Mouse (Mus musculus) myocyte (in vitro differentiated cells): ENCODE measurements at regions not wholly inside any gene's neighbourhood (a gene's known extent, or its start where the extent isn't known, plus 50 kb on each side); places are given as distances from the start of the nearest gene placed in this dataset.

Experiments
- H3K27me3 ChIP-seq: one replicate; pipeline ENCODE4 v1.6.1; 2011; ENCODE audit not compliant: control insufficient read depth, insufficient read depth, insufficient read length
- H3K36me3 ChIP-seq: one replicate; pipeline ENCODE4 v1.6.1; 2011; ENCODE audit not compliant: control insufficient read depth, insufficient read depth
- H3K4me2 ChIP-seq: one replicate; pipeline ENCODE4 v1.6.1; 2011; ENCODE audit warnings: low read depth, control low read depth
- H3K4me3 ChIP-seq: one replicate; pipeline ENCODE4 v1.5.1; 2011; ENCODE audit warnings: mild to moderate bottlenecking, control low read depth, moderate library complexity
- H3K79me2 ChIP-seq: one replicate; pipeline ENCODE4 v1.6.1; 2011; ENCODE audit not compliant: control insufficient read depth, insufficient read depth
- H3ac ChIP-seq: one replicate; pipeline ENCODE4 v1.6.1; 2011; ENCODE audit not compliant: control insufficient read depth, insufficient read length
- CEBPB ChIP-seq: IDR thresholded peaks from 2 replicates; pipeline ENCODE4 v1.6.1; 2011; ENCODE audit warnings: mild to moderate bottlenecking, moderate library complexity; ENCODE audit not compliant: poor library complexity, insufficient read depth, severe bottlenecking
- E2F4 ChIP-seq: IDR thresholded peaks from one replicate; pipeline ENCODE4 v1.6.1; 2011; ENCODE audit warnings: mild to moderate bottlenecking, control low read depth, moderate library complexity; ENCODE audit not compliant: insufficient read depth
- MAX ChIP-seq: IDR thresholded peaks from one replicate; pipeline ENCODE4 v1.6.1; 2011; ENCODE audit warnings: low read depth, mild to moderate bottlenecking, control low read depth
- MYOD1 ChIP-seq, 3 experiments: IDR thresholded peaks; one replicate each; pipeline ENCODE4 v1.6.1; 2011; ENCODE audit warnings: control low read depth in 2 of 3, low read depth in 2 of 3, mild to moderate bottlenecking in 2 of 3, moderate library complexity in 1 of 3; ENCODE audit not compliant: insufficient read length in 2 of 3, control insufficient read depth in 1 of 3
- MYOG ChIP-seq, 3 experiments: IDR thresholded peaks; one replicate each; pipeline ENCODE4 v1.6.1; 2011; ENCODE audit warnings: control low read depth in 2 of 3, low read depth in 2 of 3, mild to moderate bottlenecking in 2 of 3; ENCODE audit not compliant: insufficient read length in 2 of 3, control insufficient read depth in 1 of 3, insufficient read depth in 1 of 3
- POLR2A ChIP-seq: IDR thresholded peaks from one replicate; pipeline ENCODE4 v1.6.1; 2011; ENCODE audit warnings: low read depth, mild to moderate bottlenecking, control low read depth, moderate library complexity; ENCODE audit not compliant: insufficient read length
- POLR2AphosphoS2 ChIP-seq: IDR thresholded peaks from one replicate; pipeline ENCODE4 v1.6.1; 2011; ENCODE audit warnings: low read depth, control low read depth; ENCODE audit not compliant: insufficient read length
- REST ChIP-seq: IDR thresholded peaks from one replicate; pipeline ENCODE4 v1.6.1; 2011; ENCODE audit warnings: mild to moderate bottlenecking, control low read depth, moderate library complexity; ENCODE audit not compliant: insufficient read depth, insufficient read length
- SRF ChIP-seq: IDR thresholded peaks from one replicate; pipeline ENCODE4 v1.6.1; 2011; ENCODE audit warnings: low read depth; ENCODE audit not compliant: control insufficient read depth, insufficient read length
- TCF12 ChIP-seq: IDR thresholded peaks from one replicate; pipeline ENCODE4 v1.6.1; 2011; ENCODE audit warnings: mild to moderate bottlenecking, control low read depth; ENCODE audit not compliant: poor library complexity, insufficient read depth, severe bottlenecking
- TCF3 ChIP-seq: IDR thresholded peaks from one replicate; pipeline ENCODE4 v1.6.1; 2011; ENCODE audit warnings: low read depth, control low read depth; ENCODE audit not compliant: insufficient read length
- USF1 ChIP-seq: IDR thresholded peaks from one replicate; pipeline ENCODE4 v1.6.1; 2011; ENCODE audit warnings: low read depth, mild to moderate bottlenecking, control low read depth, moderate library complexity

- no peak overlapping the region for H3K4me3 ChIP-seq
- no peaks in the 10 kb centered on the region for H3K79me2 ChIP-seq
- H3K36me3 ChIP-seq: no peaks in the 10 kb centered on the region
- no peaks in the 10 kb centered on the region for H3K27me3 ChIP-seq
- no peak overlapping the region for H3K4me2 ChIP-seq
- H3ac ChIP-seq: no peak overlapping the region
- TF ChIP-seq POLR2A (no peak), TCF3 (no peak), USF1 (no peak), SRF (no peak), E2F4 (no peak), REST (no peak), MYOD1 (IDR thresholded peaks at IDR 0.05; ENCODE audit: control insufficient read depth in 1 of 3, insufficient read length in 2 of 3, low read depth in 2 of 3) (no peak), MYOG (IDR thresholded peaks at IDR 0.05; ENCODE audit: control insufficient read depth in 1 of 3, insufficient read depth in 1 of 3, insufficient read length in 2 of 3, low read depth in 2 of 3) (no peak), CEBPB (no peak), TCF12 (no peak), MAX (no peak), POLR2AphosphoS2 (no peak)
These were observed 63.5 kb upstream of the Tyw5 start for GRCm38 (mm10) chr1:57470356-57470755.

GRCm38 (mm10) chr1:57472235-57472634 lies 65.3 kb upstream of the Tyw5 start:
- no peak overlapping the region for H3K4me3 ChIP-seq
- H3K36me3 ChIP-seq: no peaks in the 10 kb centered on the region
- no peaks in the 10 kb centered on the region for H3K79me2 ChIP-seq
- no peak overlapping the region for H3K4me2 ChIP-seq
- TF ChIP-seq REST (no peak), POLR2AphosphoS2 (no peak), SRF (no peak), USF1 (no peak), CEBPB (no peak), MYOD1 (IDR thresholded peaks at IDR 0.05; ENCODE audit: control insufficient read depth in 1 of 3, insufficient read length in 2 of 3, low read depth in 2 of 3) (no peak), E2F4 (no peak), MAX (no peak), TCF3 (no peak), POLR2A (no peak), TCF12 (no peak), MYOG (IDR thresholded peaks at IDR 0.05; ENCODE audit: control insufficient read depth in 1 of 3, insufficient read depth in 1 of 3, insufficient read length in 2 of 3, low read depth in 2 of 3) (no peak)
- no peaks in the 10 kb centered on the region for H3K27me3 ChIP-seq
- no peak overlapping the region for H3ac ChIP-seq

GRCm38 (mm10) chr1:57477725-57478124 lies 70.8 kb upstream of the Tyw5 start:
- Histone ChIP-seq H3K79me2 (no peaks in the 10 kb centered on the region), H3K27me3 (no peaks in the 10 kb centered on the region), H3K36me3 (no peaks in the 10 kb centered on the region), H3K4me3 (no peak overlapping the region), H3ac (no peak overlapping the region), H3K4me2 (no peak overlapping the region)
- peak; percentile 3 for TF ChIP-seq USF1
- no peak for TF ChIP-seq POLR2AphosphoS2
- no peak for TF ChIP-seq MYOD1 (IDR thresholded peaks at IDR 0.05; ENCODE audit: control insufficient read depth in 1 of 3, insufficient read length in 2 of 3, low read depth in 2 of 3)
- no peak for TF ChIP-seq TCF12
- TF ChIP-seq REST: no peak

DNA sequence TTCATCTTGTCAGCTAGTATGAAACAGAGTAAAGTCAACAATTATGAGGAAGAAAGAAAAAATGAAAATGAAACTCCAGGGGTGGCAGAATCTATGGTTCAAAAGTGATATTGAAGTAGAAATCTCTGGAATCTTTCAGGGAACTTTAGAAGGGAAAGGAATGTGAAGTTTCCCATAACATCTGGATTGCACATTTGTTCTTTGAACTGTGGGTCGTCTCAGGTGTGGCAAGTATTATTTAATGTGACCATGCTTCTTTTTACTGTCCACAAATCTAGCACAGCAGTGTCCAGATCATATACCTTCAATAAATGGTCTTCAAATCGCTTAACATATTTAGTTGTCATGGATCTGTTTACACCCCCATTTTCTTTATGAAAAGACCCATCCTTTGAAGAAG lies 71.2 kb upstream of the Tyw5 start:
- no peaks in the 10 kb centered on the region for H3K79me2 ChIP-seq
- H3K36me3 ChIP-seq: no peaks in the 10 kb centered on the region
- no peak overlapping the region for H3ac ChIP-seq
- no peaks in the 10 kb centered on the region for H3K27me3 ChIP-seq
- no peak for TF ChIP-seq MYOG (IDR thresholded peaks at IDR 0.05; ENCODE audit: control insufficient read depth in 1 of 3, insufficient read depth in 1 of 3, insufficient read length in 2 of 3, low read depth in 2 of 3)
- TF ChIP-seq TCF3: no peak
- no peak for TF ChIP-seq POLR2AphosphoS2
- no peak for TF ChIP-seq MYOD1 (IDR thresholded peaks at IDR 0.05; ENCODE audit: control insufficient read depth in 1 of 3, insufficient read length in 2 of 3, low read depth in 2 of 3)
- TF ChIP-seq E2F4: no peak
- TF ChIP-seq REST: no peak
- TF ChIP-seq MAX: no peak
- TF ChIP-seq SRF: no peak
- TF ChIP-seq POLR2A: no peak
- TF ChIP-seq CEBPB: no peak
- no peak for TF ChIP-seq TCF12
- TF ChIP-seq USF1: no peak
- no peak overlapping the region for H3K4me2 ChIP-seq
- no peak overlapping the region for H3K4me3 ChIP-seq

DNA sequence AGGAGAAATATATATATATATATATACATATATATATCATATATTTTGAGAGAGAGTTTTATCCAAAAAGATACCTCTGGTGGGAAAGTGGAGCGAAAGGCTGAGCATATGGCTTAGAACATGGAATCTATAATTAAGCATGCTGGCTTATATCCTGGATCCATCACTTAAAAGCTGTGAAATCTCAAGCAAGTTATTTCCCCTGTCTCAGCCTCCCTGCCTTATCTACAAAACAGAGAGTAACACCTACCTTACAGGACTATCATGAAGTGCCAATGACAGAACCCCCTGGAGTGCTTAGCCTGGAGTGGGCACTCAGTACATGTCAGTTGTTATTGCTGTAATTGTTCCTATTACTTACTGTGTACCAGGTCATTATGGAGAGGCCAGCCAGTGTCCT lies 71.9 kb upstream of the Tyw5 start:
- no peak overlapping the region for H3ac ChIP-seq
- H3K27me3 ChIP-seq: no peaks in the 10 kb centered on the region
- H3K4me3 ChIP-seq: no peak overlapping the region
- no peak overlapping the region for H3K4me2 ChIP-seq
- H3K79me2 ChIP-seq: no peaks in the 10 kb centered on the region
- TF ChIP-seq USF1 (no peak), TCF3 (no peak), CEBPB (no peak), E2F4 (no peak), MYOG (IDR thresholded peaks at IDR 0.05; ENCODE audit: control insufficient read depth in 1 of 3, insufficient read depth in 1 of 3, insufficient read length in 2 of 3, low read depth in 2 of 3) (no peak), SRF (no peak), MYOD1 (IDR thresholded peaks at IDR 0.05; ENCODE audit: control insufficient read depth in 1 of 3, insufficient read length in 2 of 3, low read depth in 2 of 3) (no peak), POLR2A (no peak), REST (no peak), POLR2AphosphoS2 (no peak)
- no peaks in the 10 kb centered on the region for H3K36me3 ChIP-seq
